Mouse (Mus musculus): ENCODE results near the gene Zfy2. TPM values are rescaled to one million over a fixed set of nuclear protein-coding genes. Genes with fewer than 3 reads are reported as not detected.

Gene Zfy2
- polyA plus RNA-seq (2014; fragmentation: Nextera tagmentation; extraction: Ambion mirVana), result not detected in 2 replicates

DNA sequence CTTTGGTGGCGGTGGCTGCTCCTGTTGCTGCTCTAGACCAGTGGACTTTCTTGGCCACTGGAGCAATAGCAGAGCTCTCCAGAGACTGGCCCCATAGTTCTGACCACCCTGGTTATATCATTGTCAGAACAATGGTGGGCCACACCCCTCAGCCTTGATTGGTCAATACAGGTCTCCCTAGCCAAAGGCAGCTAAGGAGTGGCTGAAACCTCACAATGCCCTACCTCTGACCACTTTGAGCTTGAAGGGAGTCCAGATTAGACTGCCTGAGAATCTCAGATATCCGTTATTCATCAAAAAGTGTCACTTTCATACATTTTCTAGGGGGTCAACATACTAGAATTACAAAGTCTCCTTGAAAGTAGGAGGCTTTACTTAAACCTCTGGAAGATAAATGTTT, at the start of gene Zfy2:
Gene Zfy2, minus strand, starts transcription at position 101 of the 400 bp plus-strand sequence.
- no peak for DNase-seq (ENCODE audit: low spot score)

More for the DNA sequence above, at the start of gene Zfy2:
- 76% methylated on average over 2 of the region's 2 CpGs for WGBS
- Histone ChIP-seq H3K4me1 (ENCODE audit: control insufficient read depth, insufficient read depth, low read length) (no peaks in the 10 kb centered on the region), H3K4me2 (ENCODE audit: low read depth, low read length) (no peak within 1 kb of the TSS), H3K4me3 (ENCODE audit: low read depth, low read length) (no peak within 1 kb of the TSS), H3K9me3 (ENCODE audit: control insufficient read depth, low read length) (no peaks in the 10 kb centered on the region), H3K27me3 (replicated peaks; ENCODE audit: control insufficient read depth, insufficient read depth, low read length) (no peaks in the 10 kb centered on the region), H3K27ac (replicated peaks; ENCODE audit: low read depth, low read length) (no peak within 1 kb of the TSS), H3K9ac (ENCODE audit: low read depth, low read length) (no peak within 1 kb of the TSS), H3K36me3 (ENCODE audit: control insufficient read depth, insufficient read depth, low read length) (no peaks in the 10 kb centered on the region)
- no peak for ATAC-seq (ENCODE audit: low read depth)
